Mouse (Mus musculus) lung, adult 2 months (tissue): ENCODE measurements around the gene Tcl1b3.

ENCODE experiments used
- CTCF ChIP-seq: fragments of 200-500 bp; IDR thresholded peaks from 2 replicates; pipeline ENCODE4 v1.5.1; 2011; ENCODE audit warnings: mild to moderate bottlenecking, low read length, control low read depth; ENCODE audit not compliant: insufficient read depth
- POLR2A ChIP-seq: fragments of 200-500 bp; IDR thresholded peaks from 2 replicates; pipeline ENCODE4 v1.6.1; 2011; ENCODE audit warnings: low read depth, mild to moderate bottlenecking, control low read depth, low read length, borderline replicate concordance; ENCODE audit errors: extremely low read depth

DNA sequence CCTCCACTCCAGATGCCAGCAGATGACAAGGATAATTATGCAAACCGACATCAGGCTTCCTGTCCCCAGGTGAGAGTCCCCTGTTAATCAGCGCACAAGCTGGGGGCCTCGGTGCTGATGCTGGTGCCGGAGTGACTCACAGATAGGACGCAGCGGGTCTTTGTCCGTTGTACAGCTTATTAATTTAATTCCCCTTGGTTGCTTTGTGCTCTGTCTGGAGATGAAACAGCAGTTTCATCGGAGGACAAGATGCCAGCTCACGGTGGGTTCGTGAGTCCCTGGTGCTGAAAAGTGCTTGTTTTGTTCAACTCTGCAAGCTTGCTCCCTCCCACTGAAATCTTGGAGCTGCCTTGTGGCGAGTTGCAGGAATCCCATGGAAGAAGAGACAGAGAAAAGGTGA, 43.5 kb downstream of the Tcl1b3 start:
- no peak for TF ChIP-seq POLR2A
- no peak for TF ChIP-seq CTCF
